Mouse (Mus musculus): ENCODE measurements around the gene Pik3r4.
A peak's percentile ranks its signal among the peaks of the same experiment; 100 is the strongest.
"Not testable (repeated sequence)": the region's sequence is repeated elsewhere in the genome, so short reads cannot be mapped to it uniquely, and the experiment has no call there.

The Pik3r4 gene

DNA sequence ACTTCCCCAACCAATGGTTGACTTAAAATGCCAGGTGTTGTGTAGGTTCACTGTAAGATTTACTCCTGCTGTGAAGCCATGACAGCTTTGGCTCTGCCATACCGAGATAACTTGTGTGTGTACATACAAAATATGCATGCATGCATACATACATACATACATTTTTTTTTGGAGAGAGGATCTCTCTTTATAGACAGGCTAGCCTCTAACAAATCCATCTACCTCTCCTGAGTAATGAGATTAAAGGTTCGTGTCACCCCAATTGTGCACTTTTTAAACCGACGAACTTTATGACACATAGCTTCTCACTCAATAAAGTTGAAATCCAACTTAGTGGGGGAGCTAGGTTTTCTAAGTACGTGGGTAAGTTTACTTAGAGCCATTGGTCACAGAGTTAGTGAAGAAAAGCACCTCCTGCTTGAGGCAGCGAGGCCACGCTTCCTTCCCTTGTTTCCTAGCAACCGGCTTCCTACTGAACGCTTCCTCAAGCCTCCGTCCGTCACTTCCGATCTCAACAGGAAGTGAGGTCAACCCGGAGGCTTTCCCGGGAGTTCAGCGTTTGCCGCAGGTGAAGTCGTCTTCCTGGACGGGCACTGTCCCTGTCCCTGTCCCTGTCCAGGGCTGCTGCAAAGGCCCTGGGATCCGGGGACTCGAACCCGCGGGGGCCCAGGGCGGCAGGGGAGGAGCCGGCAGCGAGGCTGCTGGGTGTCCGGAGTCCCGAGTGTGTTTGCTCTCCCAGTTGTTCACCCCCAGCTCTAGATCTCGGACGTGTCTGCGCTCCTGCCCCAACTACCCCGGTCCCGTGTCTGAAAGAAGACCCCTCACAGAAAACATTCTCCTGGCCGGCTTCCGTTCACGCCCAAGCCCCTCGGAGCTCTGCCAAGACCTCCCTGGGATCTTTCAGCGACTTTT lies at the start of gene Pik3r4:
TSS of gene Pik3r4 (plus strand) at position 519 of the 912 bp plus-strand sequence.
- peak; percentile 91 for DNase-seq

DNA sequence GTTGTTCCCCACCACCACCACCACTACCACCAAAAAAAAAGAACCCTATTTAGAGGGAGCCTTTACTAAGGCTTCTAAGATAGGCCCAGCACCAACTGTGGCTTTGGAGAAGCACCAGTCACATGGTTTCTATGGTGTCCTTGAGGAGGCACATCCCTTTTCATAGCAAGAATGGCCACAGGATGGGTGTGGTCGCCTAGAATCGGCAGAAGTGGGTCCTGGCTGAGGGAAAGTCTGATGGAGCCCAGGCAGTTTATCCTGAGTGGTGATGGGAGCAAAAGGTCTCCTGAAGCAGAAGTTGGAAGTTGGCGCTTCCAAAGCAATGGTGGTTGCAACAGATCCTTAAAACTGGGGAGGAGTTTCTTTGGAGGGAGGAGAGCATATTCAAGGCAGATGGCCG lies 43.9 kb upstream of the Pik3r4 start:
- DNase-seq: no peak

DNA sequence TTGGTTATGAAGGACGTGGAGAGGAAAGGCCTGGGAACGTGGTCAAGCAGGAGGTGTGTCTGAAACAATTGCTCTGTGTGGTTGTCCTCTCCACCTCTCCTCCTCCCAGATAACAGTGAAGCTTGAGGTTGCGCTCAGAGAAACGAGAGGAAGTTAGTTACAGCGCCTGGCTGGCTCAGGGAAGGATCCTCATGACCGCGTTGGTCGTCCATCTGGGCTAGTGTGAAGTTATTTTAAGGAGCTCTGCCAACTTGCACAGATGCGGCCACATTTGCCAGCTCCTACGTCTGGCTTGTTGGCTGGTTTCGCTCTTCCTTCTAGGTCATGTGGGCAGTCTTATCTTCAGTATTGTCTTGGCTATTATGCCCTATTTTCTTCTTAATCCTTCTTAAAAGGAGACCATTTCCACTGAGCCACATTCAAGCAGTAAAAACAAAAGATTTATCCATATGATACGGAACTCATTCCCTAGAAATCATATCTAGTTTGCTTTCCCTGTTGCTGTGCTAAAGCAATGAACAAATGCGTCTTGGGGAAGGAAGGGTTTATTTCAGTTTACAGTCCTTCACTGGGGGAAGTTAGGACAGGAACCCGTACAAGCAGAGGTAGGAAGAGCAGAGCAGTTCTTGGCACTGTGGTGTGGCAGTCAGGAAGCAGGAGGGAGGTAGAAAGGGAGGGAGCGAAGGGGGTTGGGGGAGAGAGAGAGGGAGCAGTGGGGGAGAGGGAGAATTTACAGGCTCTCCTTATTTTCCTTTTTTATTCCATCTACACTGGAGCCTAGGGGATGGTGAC lies 30.6 kb upstream of the Pik3r4 start:
- DNase-seq: peak; percentile 77

DNA sequence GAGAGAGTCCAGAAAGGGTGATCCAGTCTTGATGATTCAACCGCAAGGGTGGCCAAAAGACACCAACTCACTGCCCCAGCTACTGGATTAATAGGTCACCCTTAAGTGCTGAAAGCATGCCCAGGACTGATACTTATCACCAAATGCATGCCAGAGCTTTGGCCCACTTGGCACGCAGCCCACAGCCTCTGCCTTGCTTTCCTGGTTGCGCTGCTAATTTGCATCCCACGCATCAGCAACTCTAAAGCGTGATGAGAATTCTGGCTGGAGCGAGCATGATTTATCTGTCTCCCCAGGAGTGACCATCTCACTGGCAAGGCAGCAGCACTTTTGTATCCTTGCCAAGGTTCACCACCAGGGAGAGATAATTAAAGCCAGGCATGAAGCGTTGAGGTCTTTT lies 29.9 kb upstream of the Pik3r4 start:
- DNase-seq: no peak

DNA sequence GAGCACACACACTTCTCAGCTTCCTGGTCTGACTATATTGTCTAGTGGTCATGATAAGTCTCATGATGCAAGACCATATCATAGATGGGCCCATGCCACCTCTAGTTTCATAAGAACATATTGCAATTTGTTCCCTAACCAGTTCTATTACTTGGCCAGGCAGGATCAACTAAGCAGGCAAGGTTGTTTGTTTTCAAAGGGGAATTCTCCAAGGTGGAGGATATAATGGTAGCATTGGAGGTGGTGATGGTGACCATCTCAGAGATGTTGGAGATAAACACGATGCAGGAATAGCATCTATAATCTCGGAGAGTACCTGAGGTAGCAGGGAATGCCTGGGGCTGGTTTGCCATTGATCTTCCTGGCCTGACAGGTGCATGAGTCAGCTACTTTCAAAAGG lies 26.8 kb upstream of the Pik3r4 start:
- DNase-seq: no peak

DNA sequence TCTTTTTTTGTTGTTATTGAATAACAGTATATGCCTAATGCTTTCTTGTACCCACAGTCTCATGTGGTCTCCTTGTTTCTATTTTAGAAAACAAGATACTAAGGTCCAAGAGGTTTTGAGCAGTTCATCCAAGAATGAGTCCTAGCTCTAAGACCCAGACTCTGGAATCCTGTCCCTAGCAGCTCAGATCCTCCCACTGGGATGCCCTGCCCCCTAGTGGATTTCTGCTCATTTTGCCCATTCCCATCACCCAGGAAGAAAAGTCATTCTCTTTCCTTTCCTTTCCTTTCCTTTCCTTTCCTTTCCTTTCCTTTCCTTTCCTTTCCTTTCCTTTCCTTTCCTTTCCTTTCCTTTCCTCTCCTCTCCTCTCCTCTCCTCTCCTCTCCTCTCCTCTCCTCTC lies 25.5 kb upstream of the Pik3r4 start:
- DNase-seq: peak; percentile 42

DNA sequence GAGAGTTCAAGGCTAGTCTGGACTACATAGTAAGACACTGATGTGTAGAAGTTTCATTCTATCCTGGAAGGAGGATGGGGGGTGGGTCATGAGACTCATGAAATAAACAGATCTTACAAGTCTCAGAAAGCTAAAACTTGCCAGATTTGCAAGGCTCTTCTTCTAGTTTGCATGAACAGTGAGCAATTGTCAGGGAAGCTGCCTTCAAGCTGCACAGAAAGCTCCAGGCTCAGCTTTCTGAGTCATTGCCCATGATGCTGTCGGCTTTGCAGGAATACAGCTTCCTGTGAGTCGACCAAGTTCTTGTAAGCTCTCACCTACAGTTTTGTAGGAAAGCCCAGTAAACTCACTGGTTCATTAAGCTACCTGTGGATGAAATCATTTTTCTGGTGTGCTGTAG lies 8.8 kb upstream of the Pik3r4 start:
- no peak for DNase-seq

DNA sequence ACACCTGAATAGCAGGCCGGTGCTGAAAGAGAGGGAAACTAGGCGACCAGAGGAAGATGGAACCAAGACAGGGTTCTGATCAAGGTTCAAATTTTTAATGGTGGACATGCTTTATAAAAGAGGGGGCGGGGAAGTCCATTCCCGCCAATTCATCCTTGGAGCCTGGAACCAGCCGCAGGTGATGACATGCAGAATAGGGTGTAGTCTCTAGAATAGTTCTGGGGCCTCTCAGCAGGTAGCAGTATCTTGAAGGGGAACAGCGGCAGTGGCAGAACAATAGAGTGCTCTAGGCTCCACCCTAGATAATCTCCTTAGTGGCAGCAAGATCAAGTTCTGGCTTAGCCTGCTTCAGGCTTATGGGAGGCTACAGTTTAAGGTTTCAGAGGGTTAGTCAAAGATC lies 1.4 kb upstream of the Pik3r4 start:
- DNase-seq: not testable (repeated sequence)

DNA sequence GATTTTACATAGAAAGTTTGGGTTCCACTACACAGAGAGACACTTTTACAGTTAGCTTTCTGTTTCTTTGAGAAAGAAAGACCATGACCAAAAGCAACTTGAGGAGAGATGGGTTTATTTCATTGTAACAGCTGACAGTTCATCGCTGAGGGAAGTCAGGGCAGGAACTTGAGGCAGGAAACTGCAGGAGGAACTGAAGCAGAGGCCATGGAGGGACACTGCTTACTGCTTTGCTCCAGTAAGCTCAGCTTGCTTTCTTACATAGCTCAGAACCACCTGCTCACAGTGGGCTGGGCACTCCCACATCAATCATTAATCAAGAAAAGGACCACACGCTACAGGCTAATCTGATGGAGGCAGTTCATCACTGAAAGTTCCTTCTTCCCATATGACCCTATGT lies 13.4 kb downstream of the Pik3r4 start:
- no peak for DNase-seq

DNA sequence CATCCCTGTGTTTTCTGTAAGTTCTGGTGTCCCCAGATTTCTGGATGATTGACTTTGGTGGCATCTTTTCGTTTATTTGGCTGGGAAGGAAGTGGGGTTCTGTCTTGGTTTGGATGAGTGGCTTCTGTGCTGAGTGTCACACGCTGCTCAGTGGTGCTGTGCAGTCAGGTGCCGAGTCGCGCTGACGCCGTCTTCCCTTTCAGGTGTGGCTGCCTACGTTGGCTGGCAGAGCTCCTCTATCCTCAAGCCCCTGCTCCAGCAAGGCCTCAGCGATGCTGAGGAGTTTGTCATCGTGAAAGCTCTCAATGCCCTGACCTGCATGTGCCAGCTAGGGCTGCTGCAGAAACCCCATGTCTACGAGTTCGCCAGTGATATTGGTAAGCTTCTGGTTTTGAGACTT lies 15.4 kb downstream of the Pik3r4 start:
- DNase-seq: no peak

DNA sequence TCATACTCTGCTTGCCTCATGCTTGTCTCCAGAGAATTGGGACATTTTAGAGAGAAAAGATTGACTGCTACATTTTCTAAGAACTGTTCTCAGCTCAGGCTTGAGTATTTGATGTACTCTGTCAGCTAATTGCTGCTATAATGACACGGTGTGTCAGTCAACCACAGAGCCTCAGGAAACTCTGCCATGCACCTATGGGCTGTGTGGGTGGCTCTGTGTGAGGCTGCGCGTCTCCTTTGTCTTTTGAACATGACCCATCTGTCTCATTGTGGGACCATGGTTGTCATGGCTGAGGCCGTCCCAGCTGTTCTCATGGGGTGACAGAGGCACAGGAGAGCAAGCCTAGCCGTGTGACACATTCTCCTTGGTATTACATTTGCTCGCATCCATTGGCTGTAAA lies 17.1 kb downstream of the Pik3r4 start:
- no peak for DNase-seq

DNA sequence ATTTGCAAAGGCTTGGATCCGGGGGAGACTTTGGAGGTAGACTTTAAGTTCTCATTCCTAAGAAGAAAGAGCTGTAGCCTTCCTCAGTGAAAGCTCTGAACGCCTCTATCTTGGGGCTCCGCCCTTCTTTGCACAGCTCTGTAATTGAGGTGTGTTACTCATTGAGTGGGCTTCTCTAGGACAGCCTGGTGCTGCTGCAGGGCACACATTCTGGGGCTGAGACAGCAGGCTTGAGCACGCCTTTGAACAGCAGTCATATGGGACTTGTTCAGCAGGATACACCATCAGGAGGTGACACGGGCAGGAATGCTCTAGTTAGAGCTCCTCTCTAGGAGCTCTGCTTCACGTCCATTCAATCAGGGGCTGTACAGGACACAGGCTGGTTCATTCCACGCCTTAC lies 22.5 kb downstream of the Pik3r4 start:
- no peak for DNase-seq

DNA sequence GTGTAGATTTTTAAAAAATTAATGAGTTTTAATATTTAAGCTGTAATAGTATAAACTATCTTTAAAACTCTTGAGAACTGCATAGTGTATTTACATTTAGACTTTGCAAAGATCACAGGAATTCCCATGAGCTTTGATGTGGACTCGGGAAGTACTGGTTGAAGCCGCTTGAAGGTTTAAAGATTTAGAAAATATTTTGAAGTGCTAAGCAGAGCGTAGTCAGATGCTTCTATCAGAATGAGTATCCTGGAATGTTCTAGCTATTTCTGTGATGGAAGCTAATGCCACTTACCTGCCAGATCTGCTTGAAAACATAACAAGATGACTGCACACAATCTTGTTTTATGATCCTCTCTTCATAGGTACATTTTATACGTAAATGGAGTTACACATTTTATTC lies 28.1 kb downstream of the Pik3r4 start:
- DNase-seq: no peak

DNA sequence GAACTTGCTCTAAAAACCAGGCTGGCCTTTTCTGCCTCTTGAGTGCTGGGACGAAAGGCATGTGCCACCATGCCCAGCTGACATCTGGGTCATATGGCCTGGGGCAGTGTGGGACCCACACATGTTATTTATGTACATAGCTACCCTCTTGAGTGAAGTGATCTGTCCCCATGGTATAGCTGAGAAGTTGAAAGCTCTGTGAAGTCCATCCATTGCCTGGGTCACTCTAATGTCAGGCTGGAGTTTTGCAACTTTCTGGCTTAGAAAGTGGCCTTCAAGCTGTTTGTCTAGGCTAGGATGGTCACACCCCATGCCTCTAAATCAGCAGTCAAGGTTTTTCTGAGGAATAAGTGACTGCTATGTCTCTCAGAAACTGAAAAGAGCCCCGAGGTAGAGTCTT lies 29.3 kb downstream of the Pik3r4 start:
- DNase-seq: no peak

DNA sequence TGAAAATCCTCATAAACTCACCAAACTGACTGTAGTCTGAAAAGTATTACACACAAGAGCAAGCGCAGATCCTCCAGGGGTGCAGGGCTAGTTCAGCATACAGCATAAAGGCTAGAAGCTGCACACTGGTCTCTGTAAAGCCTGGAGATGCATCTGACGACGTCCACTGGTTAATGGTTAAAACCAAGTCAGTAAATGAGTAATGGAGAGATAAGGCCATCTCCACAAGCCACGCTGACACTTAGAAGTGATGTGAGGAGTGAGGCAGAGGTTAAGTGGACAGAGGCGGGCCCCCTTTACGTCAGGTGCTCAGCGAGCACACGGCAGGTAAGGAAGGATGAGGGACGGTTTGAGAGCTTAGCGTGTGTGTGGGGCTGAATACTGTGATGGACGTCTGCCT lies 33.2 kb downstream of the Pik3r4 start:
- DNase-seq: no peak

DNA sequence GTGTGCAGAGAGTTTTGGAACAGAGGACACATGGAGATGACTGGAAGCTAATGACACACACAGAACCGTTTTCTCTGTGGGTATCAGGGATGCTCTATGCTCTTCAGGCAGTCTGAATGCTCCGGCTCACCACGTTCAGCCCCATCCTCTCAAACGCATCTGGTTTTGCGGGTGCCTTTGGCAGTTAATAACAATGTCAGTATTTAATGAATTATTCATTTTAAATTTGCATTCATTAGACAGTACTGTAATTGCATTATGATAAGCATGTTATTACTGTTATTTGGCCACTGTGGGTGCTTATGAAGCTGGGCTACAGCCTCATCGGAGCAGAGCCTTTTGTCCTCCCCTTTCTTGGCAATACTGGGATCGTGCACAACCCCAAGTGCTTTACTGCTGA lies 38.6 kb downstream of the Pik3r4 start:
- DNase-seq: no peak

DNA sequence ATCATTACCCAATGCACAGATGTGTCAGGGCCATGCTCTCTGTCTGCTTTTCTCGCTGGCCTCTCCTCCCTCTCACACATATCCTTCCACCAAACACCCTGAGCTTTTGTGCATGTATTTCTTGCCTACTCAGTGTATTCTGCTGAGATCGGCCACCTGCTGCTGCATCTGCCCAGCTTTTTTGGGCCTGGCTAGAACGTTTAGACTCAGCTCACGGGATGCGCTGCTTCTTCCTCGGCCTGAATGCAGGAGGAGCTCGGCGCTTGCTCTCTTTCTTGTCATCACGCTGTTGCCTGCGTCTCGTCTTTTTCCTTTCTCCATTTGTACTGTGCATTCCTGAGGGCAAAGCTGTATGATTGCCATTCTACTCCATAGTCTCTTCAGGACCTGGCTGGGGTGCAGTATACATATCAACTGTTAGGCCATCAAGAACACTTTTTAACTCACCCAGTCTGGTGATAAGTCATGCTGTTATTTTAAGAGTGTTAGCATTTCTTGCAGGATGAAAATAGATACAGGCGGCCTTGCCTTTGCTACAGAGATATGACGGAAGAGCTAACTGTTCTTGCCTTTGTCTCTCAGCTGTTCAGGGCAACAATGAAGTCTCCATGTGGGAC lies 41.9 kb downstream of the Pik3r4 start:
- peak; percentile 82 for DNase-seq

DNA sequence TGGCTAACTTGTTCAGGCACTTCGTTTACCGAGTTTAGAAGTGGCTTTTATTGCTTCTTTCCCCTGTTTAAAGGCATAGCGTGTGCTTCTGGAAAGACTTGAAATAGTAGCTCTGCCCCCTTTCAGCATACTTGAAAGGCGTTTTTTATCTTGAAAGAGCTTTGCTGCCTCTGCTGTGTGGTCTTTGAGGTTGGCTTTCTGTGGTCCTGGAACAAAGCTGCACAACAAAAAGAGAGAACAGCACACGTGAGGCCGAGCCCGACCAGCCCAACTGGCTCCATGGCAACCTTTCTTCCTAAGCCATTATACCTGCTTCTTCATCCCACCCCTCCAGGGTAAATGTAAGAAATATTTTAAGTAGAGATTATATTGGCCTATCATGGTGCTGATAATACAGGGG lies 46.7 kb downstream of the Pik3r4 start:
- DNase-seq: no peak

DNA sequence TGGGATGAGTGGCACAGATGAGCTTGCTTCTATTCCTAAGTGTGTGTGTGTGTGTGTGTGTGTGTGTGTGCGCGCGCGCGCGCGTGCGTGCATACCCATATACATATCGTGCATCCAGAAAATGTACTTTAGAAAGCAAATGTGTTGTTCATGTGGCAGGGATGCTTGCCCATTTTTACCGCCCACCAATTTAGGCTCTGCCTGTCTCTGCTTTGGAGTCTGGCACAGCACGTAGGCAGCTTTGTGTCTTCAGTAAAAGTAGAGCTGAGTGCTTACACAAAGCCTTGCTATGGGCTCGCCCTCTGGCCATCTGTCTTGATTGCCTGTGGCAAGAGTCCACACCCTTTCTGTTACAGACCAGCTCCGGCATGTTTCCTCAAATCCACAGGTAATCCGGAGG lies 49.7 kb downstream of the Pik3r4 start:
- peak; percentile 92 for DNase-seq

DNA sequence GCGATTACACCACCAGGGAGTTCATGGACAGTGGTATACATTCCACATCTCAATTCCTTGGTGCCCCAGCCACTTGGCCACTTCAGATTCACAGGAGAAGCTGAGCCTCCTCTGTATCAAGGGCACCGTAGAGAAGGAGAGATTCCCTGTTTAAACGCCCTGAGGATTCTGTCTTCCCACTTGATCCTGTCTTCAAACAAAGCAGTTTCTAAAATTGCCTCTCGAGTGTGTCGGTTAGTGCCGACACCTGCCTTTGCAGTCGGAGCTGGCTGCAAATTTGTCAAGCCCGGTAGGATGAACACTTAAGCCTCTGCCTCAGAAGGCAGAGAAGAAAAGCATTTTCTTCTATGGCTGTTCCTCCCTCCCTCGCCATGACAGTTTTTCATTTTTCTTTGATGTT lies 50.3 kb downstream of the Pik3r4 start:
- DNase-seq: no peak

DNA sequence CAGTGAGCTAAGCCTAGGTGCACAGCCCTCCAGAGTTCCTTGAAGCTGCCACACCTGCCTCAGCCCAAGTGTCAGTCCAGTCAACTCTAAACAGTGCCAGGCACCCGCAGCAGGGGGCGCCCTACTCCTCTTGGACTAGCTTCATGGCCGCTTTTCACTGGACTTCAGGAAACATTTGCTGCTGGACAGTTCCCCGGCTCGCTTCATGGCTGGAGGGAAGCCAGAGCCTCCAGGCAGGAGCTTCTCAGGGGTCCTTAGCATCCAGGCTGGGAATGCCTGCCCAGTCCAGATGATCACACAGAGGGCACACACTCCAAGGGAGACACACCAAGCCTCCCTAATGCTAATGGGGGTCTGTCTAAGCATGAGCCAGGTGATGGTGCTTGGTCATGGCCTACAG lies 51.1 kb downstream of the Pik3r4 start:
- peak; percentile 57 for DNase-seq

DNA sequence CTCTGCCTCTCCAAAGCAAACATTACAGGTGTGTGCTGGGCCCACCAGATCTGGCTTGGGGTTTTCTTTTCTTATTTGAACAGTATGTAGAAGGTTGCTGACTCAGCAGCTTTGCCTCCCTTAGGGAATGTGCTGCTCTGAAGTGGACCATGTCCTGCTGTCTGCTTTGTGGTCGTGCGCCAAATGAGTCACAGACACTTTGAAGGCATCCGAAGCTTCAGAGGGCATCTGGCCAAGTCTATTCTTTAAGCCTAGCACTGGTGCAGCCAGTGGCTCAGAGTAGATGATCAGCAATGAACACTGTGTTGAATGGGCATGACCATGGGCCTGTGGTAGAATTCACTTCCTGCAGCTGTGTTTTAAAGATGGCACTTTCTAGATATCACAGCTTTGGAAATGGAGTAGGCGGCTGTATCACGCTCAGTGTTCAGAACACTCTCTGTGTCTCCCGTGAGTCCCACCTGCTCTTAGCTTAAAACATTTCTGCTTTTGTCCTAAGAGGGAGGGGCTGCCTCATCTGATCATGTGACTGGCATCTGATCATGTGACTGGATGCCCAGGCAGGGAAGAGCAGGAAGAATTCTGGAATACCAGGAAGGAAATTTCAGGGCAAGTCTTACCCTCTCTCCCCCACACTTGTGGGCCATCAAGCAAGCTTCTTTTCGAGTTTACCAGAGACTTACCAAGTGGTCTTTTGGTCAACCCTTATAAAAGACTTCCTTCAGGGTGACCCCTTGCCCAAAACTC lies 54.2 kb downstream of the Pik3r4 start:
- no peak for DNase-seq

DNA sequence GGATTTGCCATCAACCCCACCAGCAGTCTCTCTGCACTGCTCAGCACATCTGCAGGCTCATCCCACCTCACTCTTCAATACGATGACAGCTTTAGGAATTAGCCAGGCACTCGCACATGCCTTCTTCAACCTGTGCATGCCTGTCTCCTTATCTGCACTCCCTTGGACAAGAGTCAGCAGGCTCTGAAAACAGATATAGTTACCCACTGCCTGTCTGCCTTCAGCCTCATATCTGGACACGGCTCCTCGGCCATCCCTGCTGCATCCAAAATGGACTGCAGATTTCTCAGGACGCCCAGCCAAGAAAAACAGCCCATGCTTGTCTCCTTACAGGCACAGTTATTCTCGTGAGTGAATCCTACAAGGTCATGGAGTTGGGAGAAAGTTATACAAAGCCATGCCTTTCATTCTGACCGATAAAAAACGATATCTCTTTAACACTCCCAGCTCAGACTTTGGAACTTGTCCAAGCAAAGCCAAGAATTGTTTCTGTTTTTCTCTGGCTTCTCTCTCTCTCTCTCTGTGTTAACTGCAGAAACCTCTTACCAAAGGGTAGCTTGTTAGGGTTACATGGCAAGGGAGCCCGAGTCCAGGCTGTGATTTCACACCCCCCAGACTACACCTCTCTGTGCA lies 55.1 kb downstream of the Pik3r4 start:
- no peak for DNase-seq

All from layer of hippocampus, adult 9-11 months (tissue).